Mouse (Mus musculus): ENCODE results near the gene Gm4141.
"Not testable (repeated sequence)": the region's sequence is repeated elsewhere in the genome, so short reads cannot be mapped to it uniquely, and the experiment has no call there.

Gm4141 gene

GRCm38 (mm10) chr7:20576141-20576540 lies at the start of gene Gm4141:
Gene Gm4141, minus strand, starts transcription at chr7:20576241.
- DNase-seq (ENCODE audit: low read depth, low spot score) = not testable (repeated sequence)

GRCm38 (mm10) chr7:20598921-20599320 lies 22.9 kb upstream of the Gm4141 start, which contains the start of gene Gm4513:
Gene Gm4513, minus strand, starts transcription at chr7:20599021.
- not testable (repeated sequence) for DNase-seq (ENCODE audit: low read depth, low spot score)

GRCm38 (mm10) chr7:20545657-20546056 lies 30.4 kb downstream of the Gm4141 start, which contains the start of gene Gm5726:
Gene Gm5726, minus strand, starts transcription at chr7:20545757.
- DNase-seq (ENCODE audit: low read depth, low spot score) = not testable (repeated sequence)

GRCm38 (mm10) chr7:20533537-20533936 lies 42.5 kb downstream of the Gm4141 start, which contains the start of gene Vmn1r104:
Gene Vmn1r104, plus strand, starts transcription at chr7:20533837.
- DNase-seq (ENCODE audit: low read depth, low spot score) = not testable (repeated sequence)

Measured in ES-CJ7 (cell line).